ENCODE assay signal across 16 mouse cellular contexts in the genomic region with DNA sequence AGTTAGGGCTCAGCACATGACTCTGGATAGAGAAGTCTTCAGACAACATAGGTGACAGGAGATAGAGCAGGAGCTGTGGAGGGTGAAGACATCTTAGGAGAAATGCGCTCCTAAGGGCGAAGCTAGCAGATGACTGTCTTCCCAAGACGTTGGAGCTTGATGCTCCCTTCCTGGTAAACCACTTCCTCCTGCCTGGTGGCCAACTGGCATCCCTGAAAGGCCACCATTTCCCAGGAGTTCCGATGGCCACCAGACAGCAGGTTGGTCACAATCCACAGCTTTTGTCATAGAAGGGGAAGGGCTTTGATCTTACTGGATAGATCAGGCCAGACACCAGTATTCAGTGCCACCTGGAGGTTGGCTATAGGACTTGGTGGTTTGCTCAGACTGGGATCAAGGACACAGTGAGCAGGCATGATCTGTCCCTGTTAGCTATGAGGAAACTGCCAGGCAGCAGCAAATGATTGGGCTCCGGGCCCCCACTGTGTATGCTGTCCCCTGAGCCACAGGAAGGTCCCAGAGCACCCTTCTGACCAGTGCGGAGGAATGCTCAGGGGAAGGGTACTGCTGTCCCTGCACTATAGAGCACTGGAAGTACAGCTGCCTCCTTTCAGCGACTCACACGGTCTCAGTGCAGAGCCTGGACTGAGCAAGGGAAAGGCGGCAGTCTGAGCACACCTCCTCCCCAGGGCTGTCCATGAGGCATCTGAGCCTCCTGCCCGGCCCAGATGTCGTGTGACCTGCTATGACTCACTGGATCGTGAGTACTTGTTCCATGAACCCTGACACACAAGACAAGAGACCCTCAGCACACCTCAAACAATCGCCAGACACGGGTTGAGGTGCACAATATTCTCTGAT. TPM values are rescaled to one million over a fixed set of nuclear protein-coding genes. Genes with fewer than 3 reads are reported as not detected.
DNase-seq lines count a peak whose midpoint lies in the region; ATAC-seq and TF ChIP-seq lines count a peak whose summit lies in the region.
"Had no signal": no experiment of that assay in that cellular context is flagged by ENCODE, and none has a peak within 500 bp of the region (broad histone marks: within the 10 kb centered on the region; RNA-seq: fewer than 3 reads in every experiment).

No protein-coding gene starts in this region.

- no peak for TF ChIP-seq POLR2A in kidney, adult 2 months (IDR thresholded peaks at IDR 0.05; ENCODE audit: low read depth, low read length)

- H3K9ac ChIP-seq in kidney, embryonic 15.5 days, result no peak overlapping the region
- H3K9ac ChIP-seq: embryonic facial prominence, embryonic 12.5 days; liver, embryonic 15.5 days; midbrain, embryonic 12.5 days had no signal

- peaks cover 15% of the 10 kb centered on the region for H3K9me3 ChIP-seq in kidney, embryonic 15.5 days (replicated peaks)
- H3K9me3 ChIP-seq in E14TG2a.4 (ENCODE audit: low read length), result peaks cover 38% of the 10 kb centered on the region
- H3K9me3 ChIP-seq in limb, embryonic 10.5 days (replicated peaks), result peaks cover 8% of the 10 kb centered on the region; the same call in 1 of the 2 replicates

- DNase-seq in adrenal gland, postnatal 36 days, result peak; percentile 27 to 39
- DNase-seq in adrenal gland, adult 2 months, result no peak
- no peak for DNase-seq in kidney, adult 2 months
- DNase-seq in limb, embryonic 10.5 days (ENCODE audit: low spot score), result no peak
- DNase-seq in embryo, embryonic 10 days (ENCODE audit: low spot score), result no peak
- DNase-seq in left cerebral cortex, postnatal 14 days (ENCODE audit: low spot score in 2 of 2), result no peak
- DNase-seq: cerebellum, adult 11-12 months; kidney, postnatal 10 days; right cerebral cortex, postnatal 4 days had no signal

- WGBS in kidney, embryonic 15.5 days, result 66% methylated on average over 14 of the region's 14 CpGs
- 64% methylated on average over 14 of the region's 14 CpGs for WGBS in kidney, adult 2 months
- WGBS in limb, embryonic 10.5 days, result 76% methylated on average over 14 of the region's 14 CpGs

- peaks cover 6% of the 10 kb centered on the region; the same call in 1 of the 2 replicates for H3K4me1 ChIP-seq in kidney, embryonic 15.5 days
- no peaks in the 10 kb centered on the region for H3K4me1 ChIP-seq in kidney, adult 2 months (ENCODE audit: control insufficient read depth, insufficient read depth, low read length)
- peaks cover 40% of the 10 kb centered on the region for H3K4me1 ChIP-seq in E14TG2a.4 (replicated peaks; ENCODE audit: low read depth, low read length)
- 0 out of 2 replicates have a peak, but pooled peaks cover 5% of the 10 kb centered on the region for H3K4me1 ChIP-seq in limb, embryonic 10.5 days
- H3K4me1 ChIP-seq: embryonic facial prominence, embryonic 12.5 days; liver, embryonic 15.5 days; midbrain, embryonic 12.5 days had no signal

- H3K4me3 ChIP-seq in kidney, embryonic 15.5 days (replicated peaks), result no peak overlapping the region
- no peak overlapping the region for H3K4me3 ChIP-seq in kidney, adult 2 months (ENCODE audit: insufficient read depth, low read depth, low read length)
- H3K4me3 ChIP-seq in E14TG2a.4 (replicated peaks; ENCODE audit: low read length), result peak overlapping the region; percentile 61
- H3K4me3 ChIP-seq in limb, embryonic 10.5 days, result no peak overlapping the region
- H3K4me3 ChIP-seq: embryonic facial prominence, embryonic 12.5 days; left cerebral cortex, adult 2 months; liver, embryonic 15.5 days; midbrain, embryonic 12.5 days had no signal

- peak overlapping the region; percentile 47; the same call in 1 of the 2 replicates for H3K4me2 ChIP-seq in kidney, embryonic 15.5 days
- H3K4me2 ChIP-seq: liver, embryonic 15.5 days had no signal

- no peak for TF ChIP-seq CTCF in kidney, adult 2 months (conservative IDR thresholded peaks at IDR 0.05; ENCODE audit: insufficient read depth, insufficient read length, low read depth, low read length)
- TF ChIP-seq CTCF in E14TG2a.4 (conservative IDR thresholded peaks at IDR 0.05; ENCODE audit: low read length), result no peak

- peaks cover 5% of the 10 kb centered on the region; the same call in 1 of the 2 replicates for H3K27me3 ChIP-seq in kidney, embryonic 15.5 days
- H3K27me3 ChIP-seq in kidney, adult 2 months (replicated peaks; ENCODE audit: control insufficient read depth, insufficient read depth, low read length), result peaks cover 1% of the 10 kb centered on the region; the same call in 1 of the 2 replicates
- H3K27me3 ChIP-seq in E14TG2a.4 (ENCODE audit: insufficient read depth, low read length), result peaks cover 14% of the 10 kb centered on the region
- H3K27me3 ChIP-seq in limb, embryonic 10.5 days (ENCODE audit: low read depth, poor library complexity, severe bottlenecking), result peaks cover 32% of the 10 kb centered on the region

- no peak for ATAC-seq in kidney, embryonic 15.5 days (replicated peaks; ENCODE audit: low FRiP score)

- intact Hi-C loops in left cerebral cortex, postnatal 14 days (cut with DNase I), result no loop called here

- no peak overlapping the region for H3K27ac ChIP-seq in kidney, embryonic 15.5 days
- H3K27ac ChIP-seq in kidney, adult 2 months (ENCODE audit: insufficient read depth, low read depth, low read length), result no peak overlapping the region
- H3K27ac ChIP-seq in limb, embryonic 10.5 days, result peak overlapping the region; percentile 9; the same call in 1 of the 2 replicates
- H3K27ac ChIP-seq: embryonic facial prominence, embryonic 12.5 days; hindbrain, embryonic 10.5 days; left cerebral cortex, adult 2 months; liver, embryonic 15.5 days; midbrain, embryonic 12.5 days had no signal

- no peaks in the 10 kb centered on the region for H3K36me3 ChIP-seq in kidney, embryonic 15.5 days
- no peaks in the 10 kb centered on the region for H3K36me3 ChIP-seq in kidney, adult 2 months (ENCODE audit: control insufficient read depth, insufficient read depth, low read length)
- H3K36me3 ChIP-seq in E14TG2a.4 (ENCODE audit: insufficient read depth, low read length), result no peaks in the 10 kb centered on the region
- H3K36me3 ChIP-seq in limb, embryonic 10.5 days, result no peaks in the 10 kb centered on the region
- H3K36me3 ChIP-seq: embryonic facial prominence, embryonic 12.5 days; hindbrain, embryonic 10.5 days; liver, embryonic 15.5 days; midbrain, embryonic 12.5 days had no signal

RNA-seq across cellular contexts. Expression of gene Hmga1b, which starts 0.6 kb away (rescaled TPM):
- total RNA-seq in adrenal gland, postnatal 36 days (2021), result 10 to 100 TPM in 1 of 2 experiments, 1 to 10 TPM in 1; 6.0 to 13.1 TPM
- 10 to 100 TPM in 1 of 2 experiments, 1 to 10 TPM in 1; 5.5 to 12.3 TPM for total RNA-seq in adrenal gland, adult 2 months (2021)
- polyA plus RNA-seq in adrenal gland, adult 2 months (2012; rRNA removed), result 2.8 and 6.6 TPM in 2 replicates
- 3.8 and 6.1 TPM in 2 replicates for polyA plus RNA-seq in kidney, embryonic 15.5 days (2015; fragmentation: Nextera tagmentation; extraction: Ambion mirVana)
- 0.53 and 0.55 TPM in 2 replicates for polyA plus RNA-seq in kidney, adult 2 months (2012; rRNA removed)
- 9.3 and 20.0 TPM in 2 replicates for polyA plus RNA-seq in limb, embryonic 10.5 days (2016; fragmentation: Nextera tagmentation; extraction: Ambion mirVana)
- total RNA-seq in left cerebral cortex, postnatal 14 days (2021), result 10 to 100 TPM; 25.9 to 30.1 TPM

RNA-seq across cellular contexts. Expression of gene Rfng, which starts 22.0 kb away (rescaled TPM):
- 10 to 100 TPM; 19.2 to 19.7 TPM for total RNA-seq in adrenal gland, postnatal 36 days (2021)
- total RNA-seq in adrenal gland, adult 2 months (2021), result 10 to 100 TPM; 18.3 to 20.9 TPM
- 91.6 and 95.4 TPM in 2 replicates for polyA plus RNA-seq in adrenal gland, adult 2 months (2012; rRNA removed)
- polyA plus RNA-seq in kidney, embryonic 15.5 days (2015; fragmentation: Nextera tagmentation; extraction: Ambion mirVana), result 36.5 and 39.9 TPM in 2 replicates
- 69.0 and 80.5 TPM in 2 replicates for polyA plus RNA-seq in kidney, adult 2 months (2012; rRNA removed)
- polyA plus RNA-seq in limb, embryonic 10.5 days (2016; fragmentation: Nextera tagmentation; extraction: Ambion mirVana), result 35.7 and 40.4 TPM in 2 replicates
- 10 to 100 TPM; 75.3 to 79.6 TPM for total RNA-seq in left cerebral cortex, postnatal 14 days (2021)

RNA-seq across cellular contexts. Expression of gene Gps1, which starts 22.0 kb away (rescaled TPM):
- 100 to 1,000 TPM; 139 to 142 TPM for total RNA-seq in adrenal gland, postnatal 36 days (2021)
- total RNA-seq in adrenal gland, adult 2 months (2021), result 100 to 1,000 TPM; 113 to 141 TPM
- 161 and 178 TPM in 2 replicates for polyA plus RNA-seq in adrenal gland, adult 2 months (2012; rRNA removed)
- 200 and 215 TPM in 2 replicates for polyA plus RNA-seq in kidney, embryonic 15.5 days (2015; fragmentation: Nextera tagmentation; extraction: Ambion mirVana)
- 173 and 175 TPM in 2 replicates for polyA plus RNA-seq in kidney, adult 2 months (2012; rRNA removed)
- polyA plus RNA-seq in limb, embryonic 10.5 days (2016; fragmentation: Nextera tagmentation; extraction: Ambion mirVana), result 269 and 270 TPM in 2 replicates
- total RNA-seq in left cerebral cortex, postnatal 14 days (2021), result 100 to 1,000 TPM; 141 to 144 TPM

RNA-seq across cellular contexts. Expression of gene Cbr2, which starts 30.1 kb away (rescaled TPM):
- 1 to 10 TPM; 5.0 to 7.8 TPM for total RNA-seq in adrenal gland, postnatal 36 days (2021)
- 10 to 100 TPM in 1 of 2 experiments, 1 to 10 TPM in 1; 8.3 to 10.6 TPM for total RNA-seq in adrenal gland, adult 2 months (2021)
- polyA plus RNA-seq in adrenal gland, adult 2 months (2012; rRNA removed), result 52.6 and 54.2 TPM in 2 replicates
- polyA plus RNA-seq in kidney, embryonic 15.5 days (2015; fragmentation: Nextera tagmentation; extraction: Ambion mirVana), result 2.4 and 3.4 TPM in 2 replicates
- 31.3 and 45.3 TPM in 2 replicates for polyA plus RNA-seq in kidney, adult 2 months (2012; rRNA removed)
- 15.2 and 16.3 TPM in 2 replicates for polyA plus RNA-seq in limb, embryonic 10.5 days (2016; fragmentation: Nextera tagmentation; extraction: Ambion mirVana)
- 1 to 10 TPM; 1.5 to 3.0 TPM for total RNA-seq in left cerebral cortex, postnatal 14 days (2021)

RNA-seq across cellular contexts. Expression of gene Dus1l, which starts 34.2 kb away (rescaled TPM):
- total RNA-seq in adrenal gland, postnatal 36 days (2021), result 10 to 100 TPM; 57.2 to 59.6 TPM
- total RNA-seq in adrenal gland, adult 2 months (2021), result 10 to 100 TPM; 56.0 to 62.0 TPM
- 43.8 and 53.7 TPM in 2 replicates for polyA plus RNA-seq in adrenal gland, adult 2 months (2012; rRNA removed)
- 74.2 and 87.2 TPM in 2 replicates for polyA plus RNA-seq in kidney, embryonic 15.5 days (2015; fragmentation: Nextera tagmentation; extraction: Ambion mirVana)
- 42.3 and 42.6 TPM in 2 replicates for polyA plus RNA-seq in kidney, adult 2 months (2012; rRNA removed)
- polyA plus RNA-seq in limb, embryonic 10.5 days (2016; fragmentation: Nextera tagmentation; extraction: Ambion mirVana), result 122 and 136 TPM in 2 replicates
- total RNA-seq in left cerebral cortex, postnatal 14 days (2021), result 10 to 100 TPM; 44.2 to 49.0 TPM

Comparison
In these comparisons a context has a peak if more than half of its experiments do, and no peak if none do; other contexts are left out.
1. DNase-seq: peak in adrenal gland, postnatal 36 days (2 of 2); none in adrenal gland, adult 2 months (single experiment), kidney, adult 2 months (single experiment), limb, embryonic 10.5 days (single experiment), embryo, embryonic 10 days (single experiment) and left cerebral cortex, postnatal 14 days (0 of 2).